Mouse (Mus musculus): ENCODE results near the gene S100a5. TPM values are rescaled to one million over a fixed set of nuclear protein-coding genes. Genes with fewer than 3 reads are reported as not detected.

S100a5 gene
- total and polyA plus RNA-seq, 3 experiments = not detected

- Histone ChIP-seq H3K4me3 (no peak overlapping the region), H3K27me3 (ENCODE audit: control insufficient read depth, insufficient read depth, low read length) (no peaks in the 10 kb centered on the region), H3K79me2 (replicated peaks; ENCODE audit: control insufficient read depth, insufficient read depth, low read length) (no peaks in the 10 kb centered on the region), H3K27ac (no peak overlapping the region), H3K36me3 (ENCODE audit: control insufficient read depth, insufficient read depth, low read length) (no peaks in the 10 kb centered on the region), H3K9ac (ENCODE audit: low read depth, low read length) (no peak overlapping the region), H3K4me1 (ENCODE audit: control insufficient read depth, insufficient read depth, low read length) (peaks cover 2% of the 10 kb centered on the region; the same call in 1 of the 2 replicates)
- no peak for DNase-seq
- intact Hi-C loops (cut with DNase I) = loop anchor here (10.0 kb wide), 1 partner anchor 203 kb away; no protein-coding TSS in a partner anchor
- TF ChIP-seq EP300 (IDR thresholded peaks at IDR 0.05; ENCODE audit: insufficient read depth, low read depth, low read length) (no peak), POLR2A (IDR thresholded peaks at IDR 0.05; ENCODE audit: insufficient read depth, low read depth, low read length) (no peak), CTCF (IDR thresholded peaks at IDR 0.05) (peak; percentile 53)
- WGBS = 14% methylated on average over 1 of the region's 1 CpGs
These were observed 9.3 kb downstream of the S100a5 start for GRCm38 (mm10) chr3:90617586-90617985.

- H3K4me3 ChIP-seq = no peak overlapping the region
- no peaks in the 10 kb centered on the region for H3K36me3 ChIP-seq (ENCODE audit: control insufficient read depth, insufficient read depth, low read length)
- H3K4me1 ChIP-seq (ENCODE audit: control insufficient read depth, insufficient read depth, low read length) = peaks cover 2% of the 10 kb centered on the region
- intact Hi-C loops (cut with DNase I) = no loop called here
- no peak for TF ChIP-seq POLR2A (IDR thresholded peaks at IDR 0.05; ENCODE audit: insufficient read depth, low read depth, low read length)
- no peak for TF ChIP-seq EP300 (IDR thresholded peaks at IDR 0.05; ENCODE audit: insufficient read depth, low read depth, low read length)
- H3K79me2 ChIP-seq (replicated peaks; ENCODE audit: control insufficient read depth, insufficient read depth, low read length) = no peaks in the 10 kb centered on the region
- DNase-seq = no peak
- no peak overlapping the region for H3K9ac ChIP-seq (ENCODE audit: low read depth, low read length)
- H3K27me3 ChIP-seq (ENCODE audit: control insufficient read depth, insufficient read depth, low read length) = no peaks in the 10 kb centered on the region
- WGBS = 42% methylated on average over 7 of the region's 7 CpGs
- no peak overlapping the region for H3K27ac ChIP-seq
These were observed 13.2 kb downstream of the S100a5 start for GRCm38 (mm10) chr3:90621552-90621951.

GRCm38 (mm10) chr3:90623435-90624071, 15.2 kb downstream of the S100a5 start:
- DNase-seq = peak; percentile 68 to 72
- Histone ChIP-seq H3K79me2 (replicated peaks; ENCODE audit: control insufficient read depth, insufficient read depth, low read length) (no peaks in the 10 kb centered on the region), H3K4me3 (no peak overlapping the region), H3K4me1 (ENCODE audit: control insufficient read depth, insufficient read depth, low read length) (peaks cover 2% of the 10 kb centered on the region), H3K27ac (no peak overlapping the region), H3K9ac (ENCODE audit: low read depth, low read length) (no peak overlapping the region), H3K27me3 (ENCODE audit: control insufficient read depth, insufficient read depth, low read length) (no peaks in the 10 kb centered on the region), H3K36me3 (ENCODE audit: control insufficient read depth, insufficient read depth, low read length) (no peaks in the 10 kb centered on the region)
- WGBS = 14% methylated on average over 2 of the region's 2 CpGs
- intact Hi-C loops (cut with DNase I) = no loop called here
- TF ChIP-seq CTCF (IDR thresholded peaks at IDR 0.05) (no peak), POLR2A (IDR thresholded peaks at IDR 0.05; ENCODE audit: insufficient read depth, low read depth, low read length) (no peak), EP300 (IDR thresholded peaks at IDR 0.05; ENCODE audit: insufficient read depth, low read depth, low read length) (no peak)

- no peaks in the 10 kb centered on the region for H3K79me2 ChIP-seq (replicated peaks; ENCODE audit: control insufficient read depth, insufficient read depth, low read length)
- 74% methylated on average over 5 of the region's 5 CpGs for WGBS
These were observed 17.2 kb downstream of the S100a5 start for GRCm38 (mm10) chr3:90625496-90625895.

GRCm38 (mm10) chr3:90626266-90627021, 18.1 kb downstream of the S100a5 start:
- no peaks in the 10 kb centered on the region for H3K36me3 ChIP-seq (ENCODE audit: control insufficient read depth, insufficient read depth, low read length)
- intact Hi-C loops (cut with DNase I) = no loop called here
- peaks cover 2% of the 10 kb centered on the region for H3K4me1 ChIP-seq (ENCODE audit: control insufficient read depth, insufficient read depth, low read length)
- no peak overlapping the region for H3K9ac ChIP-seq (ENCODE audit: low read depth, low read length)
- 65% methylated on average over 9 of the region's 9 CpGs for WGBS
- no peak overlapping the region for H3K4me3 ChIP-seq
- DNase-seq = no peak
- H3K79me2 ChIP-seq (replicated peaks; ENCODE audit: control insufficient read depth, insufficient read depth, low read length) = no peaks in the 10 kb centered on the region
- H3K27me3 ChIP-seq (ENCODE audit: control insufficient read depth, insufficient read depth, low read length) = no peaks in the 10 kb centered on the region
- TF ChIP-seq CTCF (IDR thresholded peaks at IDR 0.05) = no peak
- TF ChIP-seq EP300 (IDR thresholded peaks at IDR 0.05; ENCODE audit: insufficient read depth, low read depth, low read length) = no peak
- no peak for TF ChIP-seq POLR2A (IDR thresholded peaks at IDR 0.05; ENCODE audit: insufficient read depth, low read depth, low read length)
- H3K27ac ChIP-seq = no peak overlapping the region

More at GRCm38 (mm10) chr3:90625496-90625895, 17.2 kb downstream of the S100a5 start:
- no peak for TF ChIP-seq EP300 (IDR thresholded peaks at IDR 0.05; ENCODE audit: insufficient read depth, low read depth, low read length)
- TF ChIP-seq POLR2A (IDR thresholded peaks at IDR 0.05; ENCODE audit: insufficient read depth, low read depth, low read length) = no peak
- no peak for TF ChIP-seq CTCF (IDR thresholded peaks at IDR 0.05)
- DNase-seq = no peak
- Histone ChIP-seq H3K27me3 (ENCODE audit: control insufficient read depth, insufficient read depth, low read length) (no peaks in the 10 kb centered on the region), H3K4me3 (no peak overlapping the region), H3K27ac (no peak overlapping the region), H3K36me3 (ENCODE audit: control insufficient read depth, insufficient read depth, low read length) (no peaks in the 10 kb centered on the region), H3K9ac (ENCODE audit: low read depth, low read length) (no peak overlapping the region), H3K4me1 (ENCODE audit: control insufficient read depth, insufficient read depth, low read length) (peaks cover 2% of the 10 kb centered on the region)
- intact Hi-C loops (cut with DNase I) = no loop called here

GRCm38 (mm10) chr3:90627366-90627765, 19.0 kb downstream of the S100a5 start:
- H3K27ac ChIP-seq = no peak overlapping the region
- no peak for DNase-seq
- no peak overlapping the region for H3K9ac ChIP-seq (ENCODE audit: low read depth, low read length)
- no peaks in the 10 kb centered on the region for H3K27me3 ChIP-seq (ENCODE audit: control insufficient read depth, insufficient read depth, low read length)
- no peaks in the 10 kb centered on the region for H3K79me2 ChIP-seq (replicated peaks; ENCODE audit: control insufficient read depth, insufficient read depth, low read length)
- no peak overlapping the region for H3K4me3 ChIP-seq
- no peak for TF ChIP-seq EP300 (IDR thresholded peaks at IDR 0.05; ENCODE audit: insufficient read depth, low read depth, low read length)
- no peak for TF ChIP-seq POLR2A (IDR thresholded peaks at IDR 0.05; ENCODE audit: insufficient read depth, low read depth, low read length)
- no peak for TF ChIP-seq CTCF (IDR thresholded peaks at IDR 0.05)
- H3K36me3 ChIP-seq (ENCODE audit: control insufficient read depth, insufficient read depth, low read length) = no peaks in the 10 kb centered on the region
- intact Hi-C loops (cut with DNase I) = no loop called here
- H3K4me1 ChIP-seq (ENCODE audit: control insufficient read depth, insufficient read depth, low read length) = peaks cover 2% of the 10 kb centered on the region
- 87% methylated on average over 5 of the region's 5 CpGs for WGBS
